Mouse (Mus musculus): ENCODE results near the gene Armc9. TPM values are rescaled to one million over a fixed set of nuclear protein-coding genes. Genes with fewer than 3 reads are reported as not detected.

The Armc9 gene
- polyA plus RNA-seq, 1 experiment from 2014 or later: 35.8 TPM

DNA sequence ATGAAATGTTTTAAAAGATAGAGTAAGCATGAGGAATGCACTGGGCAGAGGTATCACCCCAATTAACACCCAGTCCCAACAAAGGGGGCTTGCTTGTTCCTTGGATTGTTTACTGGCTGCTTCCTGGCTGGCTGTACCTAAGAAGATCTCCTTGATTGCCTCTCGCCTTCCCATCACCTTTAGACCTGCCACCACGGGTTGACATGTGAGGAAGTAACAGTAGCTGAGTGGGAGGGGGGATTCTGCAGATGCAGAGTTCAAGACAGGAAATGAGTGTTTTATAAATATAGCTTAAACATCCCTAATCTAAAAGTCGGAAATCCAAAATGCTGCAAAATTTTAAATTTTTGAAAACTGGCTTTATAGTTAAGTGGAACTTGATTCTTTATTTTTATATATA is 110.5 kb downstream of the Armc9 start:
- no peak overlapping the region for H3K4me2 ChIP-seq
- 87% methylated on average over 3 of the region's 3 CpGs for WGBS
- no peak overlapping the region for H3K27ac ChIP-seq (replicated peaks)
- H3K9ac ChIP-seq: no peak overlapping the region
- H3K4me1 ChIP-seq (replicated peaks): no peaks in the 10 kb centered on the region
- no peak for ATAC-seq (ENCODE audit: low FRiP score, low read depth)
- H3K9me3 ChIP-seq: no peaks in the 10 kb centered on the region
- H3K27me3 ChIP-seq: no peaks in the 10 kb centered on the region
- no peaks in the 10 kb centered on the region for H3K36me3 ChIP-seq
- no peak overlapping the region for H3K4me3 ChIP-seq

DNA sequence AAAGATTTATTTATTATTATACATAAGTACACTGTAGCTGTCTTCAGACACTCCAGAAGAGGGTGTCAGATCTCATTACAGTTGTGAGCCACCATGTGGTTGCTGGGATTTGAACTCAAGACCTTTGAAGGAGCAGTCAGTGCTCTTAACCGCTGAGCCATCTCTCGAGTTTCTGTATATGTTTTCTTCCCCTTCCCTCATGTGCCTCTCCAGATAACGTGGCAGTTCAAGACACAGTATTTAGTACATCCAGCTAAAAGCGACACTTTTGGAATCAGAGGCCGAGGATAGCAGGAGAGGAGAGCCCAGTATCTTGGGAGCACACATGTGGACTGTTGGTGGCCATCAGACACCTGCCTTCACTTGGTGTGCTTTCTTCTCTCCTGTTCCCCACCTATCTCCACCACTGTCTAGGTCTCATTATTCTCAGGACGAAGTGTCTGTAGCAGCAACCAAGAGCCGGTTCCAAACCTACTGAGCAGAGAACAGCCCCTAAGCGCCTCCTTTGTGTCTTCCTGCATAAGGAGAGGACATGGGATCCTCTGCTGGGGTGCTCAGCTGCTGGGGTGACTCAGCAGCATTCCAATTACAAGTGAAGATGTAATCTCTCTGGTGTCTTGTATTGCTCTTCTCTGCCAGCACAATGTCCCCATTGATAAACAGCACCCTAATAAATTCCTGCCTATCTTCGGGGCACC is 114.1 kb downstream of the Armc9 start:
- ATAC-seq (ENCODE audit: low FRiP score, low read depth): no peak
- Histone ChIP-seq H3K4me3 (no peak overlapping the region), H3K27me3 (no peaks in the 10 kb centered on the region), H3K4me1 (replicated peaks) (no peaks in the 10 kb centered on the region), H3K27ac (replicated peaks) (no peak overlapping the region), H3K36me3 (no peaks in the 10 kb centered on the region), H3K9ac (no peak overlapping the region), H3K9me3 (no peaks in the 10 kb centered on the region), H3K4me2 (no peak overlapping the region)
- 91% methylated on average over 9 of the region's 9 CpGs for WGBS

DNA sequence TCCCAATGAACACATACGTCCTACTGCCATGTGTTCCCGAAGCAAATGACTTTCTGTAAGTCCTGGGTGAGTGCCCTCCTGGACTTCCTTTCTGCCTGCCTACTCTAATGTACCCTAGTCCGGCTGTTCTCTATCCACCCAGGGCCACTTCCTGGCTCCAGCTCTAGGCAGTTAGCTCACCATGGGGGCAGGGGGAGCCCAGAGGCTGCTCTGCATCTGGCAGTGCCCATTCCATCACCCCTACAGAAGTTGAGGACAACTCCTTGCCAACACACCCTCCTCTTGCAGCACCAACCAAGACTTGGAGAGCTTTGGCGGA is 114.6 kb downstream of the Armc9 start:
- no peaks in the 10 kb centered on the region for H3K27me3 ChIP-seq
- no peaks in the 10 kb centered on the region for H3K4me1 ChIP-seq (replicated peaks)
- no peak overlapping the region for H3K9ac ChIP-seq
- H3K9me3 ChIP-seq: no peaks in the 10 kb centered on the region
- H3K27ac ChIP-seq (replicated peaks): no peak overlapping the region
- no peak overlapping the region for H3K4me3 ChIP-seq
- H3K4me2 ChIP-seq: no peak overlapping the region
- H3K36me3 ChIP-seq: no peaks in the 10 kb centered on the region
- ATAC-seq (ENCODE audit: low FRiP score, low read depth): no peak
- WGBS: 84% methylated on average over 4 of the region's 4 CpGs

DNA sequence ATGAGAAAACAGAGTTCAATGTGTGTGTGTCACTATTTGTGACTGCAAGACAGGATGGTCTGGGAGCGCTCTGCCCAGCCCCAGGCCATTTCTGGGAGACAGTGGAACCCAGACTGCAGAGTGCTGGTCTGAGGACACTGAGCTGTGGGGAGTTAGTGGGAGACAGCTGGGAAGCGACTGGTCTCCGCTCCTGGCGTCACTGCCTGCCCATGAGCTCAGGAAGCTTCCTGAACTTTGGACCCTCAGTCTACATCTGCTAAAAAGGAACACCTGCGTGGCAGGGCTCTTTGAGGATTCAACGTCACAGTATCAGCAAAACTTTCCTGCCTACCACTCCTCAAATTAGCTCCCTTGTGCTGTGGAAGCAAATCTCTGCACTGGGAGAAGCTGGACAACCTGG is 117.1 kb downstream of the Armc9 start:
- Histone ChIP-seq H3K27me3 (no peaks in the 10 kb centered on the region), H3K36me3 (no peaks in the 10 kb centered on the region), H3K4me1 (replicated peaks) (no peaks in the 10 kb centered on the region), H3K27ac (replicated peaks) (no peak overlapping the region), H3K9me3 (no peaks in the 10 kb centered on the region), H3K4me2 (no peak overlapping the region), H3K9ac (no peak overlapping the region), H3K4me3 (no peak overlapping the region)
- ATAC-seq (ENCODE audit: low FRiP score, low read depth): no peak
- WGBS: 84% methylated on average over 6 of the region's 6 CpGs

DNA sequence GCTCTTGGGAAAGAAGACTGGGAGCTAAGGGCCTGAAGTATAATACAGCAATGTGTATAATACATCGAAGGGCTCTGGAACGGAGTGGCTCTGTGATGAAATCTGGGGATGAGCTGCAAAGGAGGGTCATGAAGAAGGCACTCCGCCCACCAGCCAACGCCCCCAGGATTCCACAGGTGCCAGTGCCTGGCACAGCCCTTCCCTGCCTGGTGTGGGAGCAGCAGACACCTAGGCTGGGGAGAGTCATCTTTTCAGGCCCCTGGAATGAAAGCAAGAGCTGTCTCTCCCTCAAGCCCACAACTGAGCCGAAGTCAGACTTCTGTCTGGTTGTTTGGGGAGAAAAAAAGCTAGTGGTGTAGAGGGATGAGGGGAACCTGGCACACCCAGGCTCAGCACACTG is 122.5 kb downstream of the Armc9 start:
- WGBS: 94% methylated on average over 5 of the region's 5 CpGs
- Histone ChIP-seq H3K27ac (replicated peaks) (no peak overlapping the region), H3K9ac (no peak overlapping the region), H3K4me2 (no peak overlapping the region), H3K36me3 (no peaks in the 10 kb centered on the region), H3K27me3 (no peaks in the 10 kb centered on the region), H3K4me1 (replicated peaks) (no peaks in the 10 kb centered on the region), H3K9me3 (no peaks in the 10 kb centered on the region), H3K4me3 (no peak overlapping the region)
- no peak for ATAC-seq (ENCODE audit: low FRiP score, low read depth)

DNA sequence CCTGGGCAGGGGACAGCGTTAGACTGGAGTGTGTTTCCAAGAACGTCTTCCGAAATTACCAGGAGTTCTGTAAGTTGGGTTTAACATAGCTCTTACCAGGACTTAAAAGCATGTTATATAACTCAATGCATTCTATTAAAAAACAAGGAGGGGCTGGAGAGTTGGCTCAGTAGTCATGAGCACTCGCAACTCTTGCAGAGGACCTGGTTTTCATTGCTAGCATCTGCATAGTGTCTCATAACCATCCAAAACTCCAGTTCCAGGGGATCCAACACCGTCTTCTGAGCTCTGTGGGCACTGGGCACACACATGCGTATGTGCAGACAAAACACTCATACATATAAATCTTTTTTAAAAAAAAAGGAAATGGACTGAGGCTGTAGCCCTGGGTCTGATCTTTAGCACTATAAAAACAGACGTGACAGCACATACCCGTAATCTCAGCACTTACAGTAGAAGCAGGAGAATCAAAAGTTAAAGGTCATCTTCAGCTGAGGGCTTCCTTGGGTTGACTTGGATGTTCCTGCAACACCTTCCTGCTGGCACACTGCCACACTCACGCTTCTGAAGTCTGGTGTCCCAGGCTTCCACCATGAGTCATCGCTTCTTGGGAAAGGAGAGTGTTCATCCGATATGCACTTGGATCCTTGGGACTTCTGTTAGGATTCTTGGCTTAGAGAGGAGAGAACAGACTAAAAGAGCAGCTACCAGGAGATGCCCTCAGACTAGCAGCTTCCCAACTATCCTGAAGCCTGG is 127.4 kb downstream of the Armc9 start:
- Histone ChIP-seq H3K4me2 (no peak overlapping the region), H3K36me3 (no peaks in the 10 kb centered on the region), H3K9ac (no peak overlapping the region), H3K9me3 (no peaks in the 10 kb centered on the region), H3K27ac (replicated peaks) (no peak overlapping the region), H3K4me1 (replicated peaks) (no peaks in the 10 kb centered on the region), H3K27me3 (no peaks in the 10 kb centered on the region), H3K4me3 (no peak overlapping the region)
- 93% methylated on average over 11 of the region's 11 CpGs for WGBS
- ATAC-seq (ENCODE audit: low FRiP score, low read depth): no peak

DNA sequence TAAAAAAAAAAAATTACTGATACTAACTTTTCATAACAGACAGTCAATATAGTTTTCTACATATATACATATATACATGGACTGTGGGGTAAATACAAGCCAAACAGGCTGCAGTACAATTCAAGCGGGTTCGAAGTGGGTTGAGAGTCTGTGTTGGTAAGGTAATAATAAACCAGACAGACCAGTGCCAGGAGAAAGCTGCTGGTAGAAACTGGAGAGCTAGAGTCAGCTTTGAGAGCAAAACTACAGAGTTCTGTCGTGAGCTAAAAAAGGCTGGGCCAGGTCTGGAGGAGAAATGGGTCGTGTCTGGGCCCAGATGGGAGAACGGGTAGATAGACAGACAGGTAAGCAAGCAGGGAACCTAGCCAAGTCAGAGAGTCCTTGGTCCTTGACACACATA is 129.5 kb downstream of the Armc9 start:
- no peaks in the 10 kb centered on the region for H3K4me1 ChIP-seq (replicated peaks)
- 91% methylated on average over 5 of the region's 5 CpGs for WGBS
- no peaks in the 10 kb centered on the region for H3K36me3 ChIP-seq
- H3K9ac ChIP-seq: no peak overlapping the region
- no peaks in the 10 kb centered on the region for H3K9me3 ChIP-seq
- no peak for ATAC-seq (ENCODE audit: low FRiP score, low read depth)
- no peak overlapping the region for H3K4me3 ChIP-seq
- H3K4me2 ChIP-seq: no peak overlapping the region
- no peak overlapping the region for H3K27ac ChIP-seq (replicated peaks)
- H3K27me3 ChIP-seq: no peaks in the 10 kb centered on the region

DNA sequence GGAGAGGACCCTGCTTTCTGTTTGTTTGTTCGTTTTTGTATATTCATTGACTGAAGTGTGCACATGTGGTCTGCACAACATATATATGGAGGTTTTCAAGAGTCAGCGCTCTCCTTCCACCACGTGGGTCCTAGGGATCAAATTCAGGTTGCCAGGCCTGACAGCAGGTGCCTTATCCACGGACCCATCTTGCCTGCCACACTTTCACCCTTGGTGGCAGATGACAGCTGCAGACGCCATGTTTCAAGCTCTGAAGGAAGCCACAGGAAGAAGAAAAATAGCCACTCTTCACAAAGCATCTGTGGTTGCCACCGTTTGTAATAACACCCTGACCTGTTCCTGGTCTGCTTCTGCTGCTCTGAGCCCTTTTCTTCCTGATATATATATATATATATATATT is 130.7 kb downstream of the Armc9 start:
- Histone ChIP-seq H3K4me2 (no peak overlapping the region), H3K9ac (no peak overlapping the region), H3K27ac (replicated peaks) (no peak overlapping the region), H3K9me3 (no peaks in the 10 kb centered on the region), H3K27me3 (no peaks in the 10 kb centered on the region), H3K4me1 (replicated peaks) (no peaks in the 10 kb centered on the region), H3K4me3 (no peak overlapping the region), H3K36me3 (no peaks in the 10 kb centered on the region)
- no peak for ATAC-seq (ENCODE audit: low FRiP score, low read depth)
- 83% methylated on average over 6 of the region's 6 CpGs for WGBS

DNA sequence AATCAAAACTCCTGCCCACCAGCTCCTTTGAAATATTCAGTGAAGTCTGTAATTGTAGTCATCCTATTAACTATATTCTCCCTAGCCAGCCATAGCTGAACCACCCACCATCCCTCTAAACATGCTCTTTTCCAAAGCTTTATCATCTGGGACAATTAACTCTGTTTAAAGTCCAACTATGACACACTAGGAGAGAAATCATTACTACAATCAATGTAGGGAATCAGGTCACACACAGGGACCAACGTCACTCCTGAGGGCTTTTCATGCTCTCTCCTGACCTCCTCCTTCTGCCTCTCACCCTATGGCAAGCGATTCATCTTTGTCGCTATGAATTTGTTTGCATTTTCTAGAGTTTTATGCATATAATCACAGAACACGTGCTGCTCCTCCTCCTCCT is 132.9 kb downstream of the Armc9 start:
- WGBS: 85% methylated on average over 4 of the region's 4 CpGs
- Histone ChIP-seq H3K27ac (replicated peaks) (no peak overlapping the region), H3K27me3 (no peaks in the 10 kb centered on the region), H3K36me3 (no peaks in the 10 kb centered on the region), H3K4me2 (no peak overlapping the region), H3K4me1 (replicated peaks) (no peaks in the 10 kb centered on the region), H3K4me3 (no peak overlapping the region), H3K9me3 (no peaks in the 10 kb centered on the region), H3K9ac (no peak overlapping the region)
- ATAC-seq (ENCODE audit: low FRiP score, low read depth): no peak

DNA sequence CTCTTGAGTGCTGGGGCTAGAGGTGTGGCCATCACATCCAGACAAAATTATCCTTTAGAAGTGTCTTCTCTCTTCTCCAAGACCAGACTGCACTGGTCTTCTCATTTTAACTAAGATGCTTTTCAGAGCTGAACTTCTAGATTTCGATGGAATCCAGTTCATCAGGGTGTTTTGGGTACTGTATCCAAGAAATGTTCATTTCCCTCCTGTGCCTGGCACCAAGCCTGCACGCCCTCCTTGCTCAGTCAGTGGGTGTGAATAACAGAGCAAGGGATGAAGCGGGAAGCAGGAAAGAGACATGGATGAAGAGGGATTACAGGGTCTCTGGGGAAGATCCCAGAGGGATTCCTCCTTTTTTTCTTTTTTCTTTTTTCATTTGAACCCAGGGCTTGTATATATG is 135.9 kb downstream of the Armc9 start:
- no peak overlapping the region for H3K4me2 ChIP-seq
- H3K27me3 ChIP-seq: no peaks in the 10 kb centered on the region
- no peak overlapping the region for H3K9ac ChIP-seq
- H3K9me3 ChIP-seq: no peaks in the 10 kb centered on the region
- no peak overlapping the region for H3K4me3 ChIP-seq
- no peak for ATAC-seq (ENCODE audit: low FRiP score, low read depth)
- H3K4me1 ChIP-seq (replicated peaks): no peaks in the 10 kb centered on the region
- H3K36me3 ChIP-seq: no peaks in the 10 kb centered on the region
- WGBS: 80% methylated on average over 3 of the region's 3 CpGs
- H3K27ac ChIP-seq (replicated peaks): no peak overlapping the region

DNA sequence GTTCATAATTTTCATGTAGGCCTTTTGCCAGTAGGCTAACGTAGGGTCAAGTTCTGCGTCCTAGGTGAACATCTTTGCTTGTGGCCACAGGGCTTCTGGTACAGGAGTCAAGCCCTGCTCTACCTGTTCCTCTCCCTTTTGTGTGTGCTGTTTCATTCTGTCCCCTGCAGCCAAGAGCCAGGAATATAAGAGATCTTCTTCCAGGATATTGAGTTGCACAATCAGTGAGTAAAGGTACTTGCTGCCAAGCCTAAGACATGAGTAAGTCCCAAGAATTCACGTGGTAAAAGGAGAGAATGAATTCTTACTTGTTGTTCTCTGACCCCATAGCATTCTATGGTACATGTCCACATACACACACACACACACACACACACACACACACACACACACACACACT is 138.5 kb downstream of the Armc9 start:
- H3K4me3 ChIP-seq: no peak overlapping the region
- H3K4me1 ChIP-seq (replicated peaks): no peaks in the 10 kb centered on the region
- H3K9ac ChIP-seq: no peak overlapping the region
- no peaks in the 10 kb centered on the region for H3K27me3 ChIP-seq
- no peak for ATAC-seq (ENCODE audit: low FRiP score, low read depth)
- H3K36me3 ChIP-seq: no peaks in the 10 kb centered on the region
- 93% methylated on average over 3 of the region's 3 CpGs for WGBS
- H3K9me3 ChIP-seq: no peaks in the 10 kb centered on the region
- H3K4me2 ChIP-seq: no peak overlapping the region
- no peak overlapping the region for H3K27ac ChIP-seq (replicated peaks)

DNA sequence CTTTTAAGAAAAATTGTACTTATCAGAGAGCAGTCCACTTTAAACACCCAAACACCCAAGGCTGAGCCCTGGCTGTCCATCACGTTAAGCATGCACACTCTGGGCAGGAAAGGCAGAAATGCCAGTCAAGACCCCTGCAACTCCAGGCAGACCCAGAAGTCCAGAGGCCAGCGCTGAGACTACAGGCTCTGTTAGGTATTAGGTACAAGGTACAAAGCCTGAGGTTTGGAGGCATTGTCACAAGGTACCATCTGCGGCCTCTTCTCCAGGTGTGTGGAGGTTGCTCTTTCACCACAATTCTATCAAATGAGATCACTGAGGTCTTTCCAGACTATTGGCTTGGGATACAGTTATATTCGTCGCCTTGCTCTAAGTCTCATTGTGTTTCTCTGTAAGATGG is 139.3 kb downstream of the Armc9 start:
- H3K4me3 ChIP-seq: no peak overlapping the region
- WGBS: 90% methylated on average over 5 of the region's 5 CpGs
- no peak overlapping the region for H3K9ac ChIP-seq
- no peak for ATAC-seq (ENCODE audit: low FRiP score, low read depth)
- no peaks in the 10 kb centered on the region for H3K36me3 ChIP-seq
- H3K27ac ChIP-seq (replicated peaks): no peak overlapping the region
- H3K4me2 ChIP-seq: no peak overlapping the region
- no peaks in the 10 kb centered on the region for H3K27me3 ChIP-seq
- H3K9me3 ChIP-seq: no peaks in the 10 kb centered on the region
- H3K4me1 ChIP-seq (replicated peaks): no peaks in the 10 kb centered on the region

DNA sequence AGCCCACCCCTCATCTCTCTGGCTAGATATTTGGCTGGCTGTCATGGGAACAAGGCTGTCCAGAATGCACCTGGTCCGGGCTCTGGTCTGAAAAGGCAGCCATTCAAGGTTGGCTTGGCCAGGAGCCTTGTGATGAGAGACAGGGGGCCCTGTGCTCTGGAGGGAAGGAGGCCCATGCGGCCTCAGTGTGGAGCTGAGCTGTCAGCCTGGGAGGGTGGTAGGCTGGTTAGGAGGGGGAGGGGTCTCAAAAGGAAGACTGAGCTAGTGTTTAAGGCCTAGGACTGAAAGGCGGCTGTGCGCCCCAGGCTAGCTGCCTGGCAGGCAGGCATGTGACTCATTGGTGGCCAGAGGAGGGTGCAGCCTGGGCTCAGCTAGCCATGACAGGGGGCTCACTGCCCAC is 139.9 kb downstream of the Armc9 start:
- Histone ChIP-seq H3K27me3 (no peaks in the 10 kb centered on the region), H3K9me3 (no peaks in the 10 kb centered on the region), H3K4me2 (no peak overlapping the region), H3K4me1 (replicated peaks) (no peaks in the 10 kb centered on the region), H3K4me3 (no peak overlapping the region), H3K9ac (no peak overlapping the region), H3K27ac (replicated peaks) (no peak overlapping the region), H3K36me3 (no peaks in the 10 kb centered on the region)
- peak; percentile 68 for ATAC-seq (ENCODE audit: low FRiP score, low read depth)
- 15% methylated on average over 4 of the region's 4 CpGs for WGBS

All from hindbrain, embryonic 15.5 days (tissue).